Mouse (Mus musculus) liver, postnatal 0 days (tissue): ENCODE data around the gene Pycard.

Experiments
- CTCF ChIP-seq: sonication (generic); IDR thresholded peaks from 2 replicates; pipeline ENCODE4 v1.5.1; 2016; ENCODE audit warnings: antibody characterized with exemption, low read depth
- EP300 ChIP-seq: IDR thresholded peaks from 2 replicates; pipeline ENCODE4 v1.6.1; 2016; ENCODE audit warnings: antibody characterized with exemption, low read depth, mild to moderate bottlenecking

GRCm38 (mm10) chr7:128019187-128019586 is 25.5 kb upstream of the Pycard start:
- TF ChIP-seq CTCF (no peak), EP300 (no peak)
